Comparison of ENCODE assay signal across 8 mouse cellular contexts in genomic region chrX:96097491-96097970, GRCm38 (mm10). TPM values are rescaled to one million over a fixed set of nuclear protein-coding genes. Genes with fewer than 3 reads are reported as not detected.
DNase-seq lines count a peak whose midpoint lies in the region; ATAC-seq lines count a peak whose summit lies in the region.

No protein-coding gene starts in this region.

- H3K27me3 ChIP-seq in neural tube, embryonic 11.5 days (ENCODE audit: control insufficient read depth, insufficient read depth, low read length), result no peaks in the 10 kb centered on the region
- peaks cover 27% of the 10 kb centered on the region for H3K27me3 ChIP-seq in forebrain, embryonic 10.5 days (ENCODE audit: poor library complexity, severe bottlenecking)
- no peaks in the 10 kb centered on the region; the same call in 1 of the 2 replicates for H3K27me3 ChIP-seq in limb, embryonic 15.5 days

- H3K9me3 ChIP-seq in neural tube, embryonic 11.5 days (ENCODE audit: control insufficient read depth, low read length), result no peaks in the 10 kb centered on the region
- H3K9me3 ChIP-seq in forebrain, embryonic 10.5 days, result no peaks in the 10 kb centered on the region
- no peaks in the 10 kb centered on the region for H3K9me3 ChIP-seq in limb, embryonic 15.5 days

- no peak for DNase-seq in neural tube, embryonic 11.5 days (ENCODE audit: low spot score)
- no peak for DNase-seq in neural tube, embryonic 10.5 days (ENCODE audit: extremely low spot score, low spot score)
- DNase-seq in forebrain, embryonic 10.5 days (ENCODE audit: extremely low spot score, low spot score), result no peak
- DNase-seq in thymus, postnatal 25 days, result peak; percentile 21
- DNase-seq in left cerebral cortex, postnatal 36 days (ENCODE audit: low spot score in 2 of 2), result no peak
- DNase-seq in B cell, adult 2 months, result no peak
- DNase-seq in urinary bladder, adult 2 months (ENCODE audit: low spot score), result no peak

- H3K9ac ChIP-seq in neural tube, embryonic 11.5 days (ENCODE audit: low read length), result no peak overlapping the region
- H3K9ac ChIP-seq in limb, embryonic 15.5 days, result no peak overlapping the region

- no peak for ATAC-seq in neural tube, embryonic 11.5 days (ENCODE audit: insufficient read depth, low FRiP score, low TSS enrichment)
- ATAC-seq in limb, embryonic 15.5 days (ENCODE audit: insufficient number of reproducible peaks, low FRiP score, low TSS enrichment, low read depth), result no peak

- no peak overlapping the region for H3K27ac ChIP-seq in neural tube, embryonic 11.5 days (ENCODE audit: low read depth, low read length)
- H3K27ac ChIP-seq in forebrain, embryonic 10.5 days, result peak overlapping the region; percentile 88
- H3K27ac ChIP-seq in limb, embryonic 15.5 days, result no peak overlapping the region

- H3K4me3 ChIP-seq in neural tube, embryonic 11.5 days (ENCODE audit: low read depth, low read length), result peak overlapping the region; percentile 42
- peak overlapping the region; percentile 60 for H3K4me3 ChIP-seq in forebrain, embryonic 10.5 days
- H3K4me3 ChIP-seq in limb, embryonic 15.5 days, result peak overlapping the region; percentile 53

- no peaks in the 10 kb centered on the region for H3K4me1 ChIP-seq in neural tube, embryonic 11.5 days (ENCODE audit: control insufficient read depth, insufficient read depth, low read length)
- H3K4me1 ChIP-seq in forebrain, embryonic 10.5 days, result peaks cover 6% of the 10 kb centered on the region; the same call in 1 of the 2 replicates
- H3K4me1 ChIP-seq in limb, embryonic 15.5 days, result no peaks in the 10 kb centered on the region

- peak overlapping the region; percentile 51 for H3K4me2 ChIP-seq in neural tube, embryonic 11.5 days (ENCODE audit: low read depth)
- H3K4me2 ChIP-seq in limb, embryonic 15.5 days, result peak overlapping the region; percentile 49

- WGBS in neural tube, embryonic 11.5 days, result 39% methylated on average over 5 of the region's 5 CpGs
- 44% methylated on average over 5 of the region's 5 CpGs for WGBS in forebrain, embryonic 10.5 days
- WGBS in limb, embryonic 15.5 days, result 52% methylated on average over 5 of the region's 5 CpGs

- intact Hi-C loops in left cerebral cortex, postnatal 36 days (cut with DNase I), result no loop called here

- no peaks in the 10 kb centered on the region for H3K36me3 ChIP-seq in neural tube, embryonic 11.5 days (ENCODE audit: control insufficient read depth, insufficient read depth, low read length)
- H3K36me3 ChIP-seq in forebrain, embryonic 10.5 days (replicated peaks), result no peaks in the 10 kb centered on the region
- H3K36me3 ChIP-seq in limb, embryonic 15.5 days, result no peaks in the 10 kb centered on the region

RNA-seq across cellular contexts. Expression of gene Msn, which starts 1.7 kb away (rescaled TPM):
- polyA plus RNA-seq in neural tube, embryonic 11.5 days (2014; fragmentation: Nextera tagmentation; extraction: Ambion mirVana), result 114 and 121 TPM in 2 replicates
- polyA plus RNA-seq in forebrain, embryonic 10.5 days (2016; fragmentation: Nextera tagmentation; extraction: Ambion mirVana), result 109 and 116 TPM in 2 replicates
- 116 and 132 TPM in 2 replicates for polyA plus RNA-seq in limb, embryonic 15.5 days (2015; fragmentation: Nextera tagmentation; extraction: Ambion mirVana)
- 10 to 100 TPM; 17.4 to 17.5 TPM for total RNA-seq in left cerebral cortex, postnatal 36 days (2021)
- 99.7 and 121 TPM in 2 replicates for polyA plus RNA-seq in urinary bladder, adult 2 months (2012; rRNA removed)
